Mouse (Mus musculus) CH12.LX (cell line): ENCODE results near the gene Ercc6l.

Source experiments
- CTCF ChIP-seq, 2 experiments: IDR thresholded peaks in 1 of 2; conservative IDR thresholded peaks in 1 of 2; 2 replicates each; pipeline ENCODE4 v1.5.1; 2011 to 2012; ENCODE audit warnings: low read depth in 2 of 2, low read length in 2 of 2, improper control_type of control experiment in 1 of 2, inconsistent platforms in 1 of 2, mild to moderate bottlenecking in 1 of 2, moderate library complexity in 1 of 2
- KAT2A ChIP-seq: IDR thresholded peaks from 2 replicates; pipeline ENCODE4 v1.6.1; 2012; ENCODE audit warnings: low read length, improper control_type of control experiment, inconsistent platforms; ENCODE audit not compliant: insufficient replicate concordance
- NRF1 ChIP-seq: IDR thresholded peaks from 2 replicates; pipeline ENCODE4 v1.6.1; 2014; ENCODE audit warnings: low read depth, mild to moderate bottlenecking, inconsistent platforms, low read length, improper control_type of control experiment, moderate library complexity
- POLR2A ChIP-seq: IDR thresholded peaks from 2 replicates; pipeline ENCODE4 v1.6.1; 2011; ENCODE audit warnings: low read depth, mild to moderate bottlenecking, improper control_type of control experiment, low read length
- POLR2AphosphoS2 ChIP-seq: IDR thresholded peaks from 2 replicates; pipeline ENCODE4 v1.6.1; 2011; ENCODE audit warnings: low read depth, low read length, improper control_type of control experiment
- TBP ChIP-seq: conservative IDR thresholded peaks from 2 replicates; pipeline ENCODE4 v1.6.1; 2011; ENCODE audit warnings: low read depth, low read length, improper control_type of control experiment
- ZKSCAN1 ChIP-seq: IDR thresholded peaks from 2 replicates; pipeline ENCODE4 v1.6.1; 2012; ENCODE audit warnings: low read depth, inconsistent platforms, low read length, improper control_type of control experiment, borderline replicate concordance

DNA sequence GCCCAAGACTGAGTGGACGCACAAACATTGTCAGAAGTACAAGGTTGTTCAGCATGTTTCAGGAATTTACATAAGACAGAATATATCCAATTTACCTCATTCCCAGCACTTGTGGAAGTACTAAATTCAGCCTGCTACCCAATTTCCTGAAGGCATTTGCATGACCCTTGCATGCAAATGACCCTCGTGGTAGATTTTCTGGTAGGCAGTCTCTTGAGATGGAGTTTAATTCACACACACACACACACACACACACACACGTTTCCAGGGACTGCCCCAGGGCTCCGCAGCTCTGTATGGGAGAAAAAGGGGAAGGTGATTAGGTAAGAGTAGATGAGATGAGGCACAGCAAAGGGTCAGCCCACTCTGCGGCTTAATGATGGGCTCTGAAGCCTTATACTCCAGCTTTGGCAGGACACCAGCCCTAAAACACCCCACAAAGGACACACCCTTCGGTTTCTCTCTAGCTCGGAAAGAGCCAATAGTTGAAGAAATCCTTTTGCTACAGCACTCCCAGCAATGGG, 62.4 kb downstream of the Ercc6l start:
- TF ChIP-seq KAT2A (no peak), CTCF (conservative IDR thresholded peaks at IDR 0.05 in 1 of 2, IDR thresholded peaks at IDR 0.05 in 1 of 2; ENCODE audit: low read depth in 2 of 2, low read length in 2 of 2) (no peak), POLR2A (no peak), NRF1 (no peak), ZKSCAN1 (no peak), TBP (no peak), POLR2AphosphoS2 (no peak)
